Mouse (Mus musculus) layer of hippocampus, adult 9-11 months (tissue): ENCODE results near the gene Zscan18.
"Not testable (repeated sequence)": the region's sequence is repeated elsewhere in the genome, so short reads cannot be mapped to it uniquely, and the experiment has no call there.

Experiments
- DNase-seq: peaks from one replicate; pipeline ENCODE4 v3.0.0; 2022

The Zscan18 gene

DNA sequence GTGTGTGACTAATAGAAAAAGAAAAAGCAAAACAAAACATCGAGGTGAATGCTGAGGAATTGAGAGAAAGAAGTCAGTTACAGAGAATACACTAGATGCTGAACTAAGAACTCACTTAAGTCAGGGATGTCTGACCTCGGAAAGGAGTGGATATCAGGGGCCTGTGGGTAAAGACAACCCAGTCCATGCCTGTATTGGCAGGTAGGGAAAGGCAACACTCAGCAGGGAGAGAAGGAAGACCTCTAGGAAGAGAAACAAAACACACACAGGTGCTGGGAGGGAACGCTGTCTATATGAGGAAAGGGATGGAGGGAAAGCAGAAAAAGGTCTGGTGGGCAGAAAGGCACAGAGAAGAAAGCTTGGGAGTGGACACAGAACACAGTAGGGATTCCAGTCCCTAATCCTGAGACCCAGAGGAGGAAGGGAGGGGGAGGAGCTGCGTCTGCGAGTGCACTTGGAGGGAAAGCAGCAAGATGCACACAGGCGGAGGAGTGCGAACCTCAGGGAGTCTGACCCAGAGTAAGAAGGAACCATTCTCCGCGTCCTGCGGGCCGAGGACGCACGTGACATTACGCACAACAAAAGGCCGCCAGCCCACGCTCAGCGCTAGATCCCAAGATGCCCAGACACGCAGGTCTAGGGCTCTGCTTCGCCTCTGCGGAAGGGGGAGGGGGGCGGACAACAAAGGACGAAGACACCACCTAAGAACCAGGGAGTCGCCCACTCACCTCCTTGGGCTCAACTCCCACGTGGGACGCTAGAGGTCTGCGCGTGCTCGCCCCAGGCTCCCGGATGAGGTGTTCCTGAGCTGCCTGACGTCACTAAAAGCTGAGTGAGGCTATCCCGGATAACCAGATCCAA lies at the start of gene Zscan18:
Zscan18 (minus strand) TSS at position 770 of the 861 bp plus-strand sequence.
- peak; percentile 90 for DNase-seq

DNA sequence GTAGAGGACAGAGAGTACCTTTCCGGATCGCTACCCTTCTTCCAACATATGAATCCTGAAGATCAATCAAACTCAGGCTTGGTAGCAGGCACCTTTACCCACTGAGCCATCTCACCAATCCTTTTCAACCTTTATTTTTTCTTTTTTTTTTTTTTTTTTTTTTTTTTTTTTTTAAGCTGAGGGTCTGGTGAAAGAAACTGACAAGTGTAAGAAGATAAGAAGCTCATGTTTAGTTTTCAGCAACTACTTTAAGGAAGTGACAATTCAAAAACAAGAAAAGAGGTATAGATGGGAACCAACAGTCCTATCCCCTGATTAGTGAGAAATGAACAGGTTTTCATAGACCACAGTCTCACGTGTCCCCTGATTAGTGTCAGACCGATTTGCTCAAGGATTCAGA lies 32.3 kb upstream of the Zscan18 start:
- DNase-seq = no peak

DNA sequence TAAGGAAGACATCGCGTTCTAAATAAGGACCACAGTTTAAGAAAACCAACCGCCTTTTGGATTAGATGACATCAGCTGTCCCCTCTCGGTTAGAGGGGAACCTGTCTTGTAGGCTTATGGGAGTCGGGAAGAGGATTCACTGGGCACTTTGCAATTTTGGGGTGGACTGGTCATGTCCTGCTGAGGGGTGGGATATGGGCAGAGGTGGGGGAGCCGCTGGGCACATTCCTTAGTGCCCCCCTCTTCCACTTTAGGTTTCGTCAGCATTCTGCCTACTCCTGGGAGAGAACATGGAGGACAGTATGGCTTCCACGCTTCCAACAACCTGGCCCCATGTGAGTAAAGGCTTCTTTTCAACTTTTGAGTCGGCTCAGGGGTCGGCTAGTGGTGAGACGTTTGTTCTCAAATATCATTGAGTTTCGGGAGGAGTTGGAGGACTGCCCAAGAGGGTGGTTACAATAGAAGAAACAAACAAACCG lies 31.8 kb upstream of the Zscan18 start:
- peak; percentile 3 for DNase-seq

DNA sequence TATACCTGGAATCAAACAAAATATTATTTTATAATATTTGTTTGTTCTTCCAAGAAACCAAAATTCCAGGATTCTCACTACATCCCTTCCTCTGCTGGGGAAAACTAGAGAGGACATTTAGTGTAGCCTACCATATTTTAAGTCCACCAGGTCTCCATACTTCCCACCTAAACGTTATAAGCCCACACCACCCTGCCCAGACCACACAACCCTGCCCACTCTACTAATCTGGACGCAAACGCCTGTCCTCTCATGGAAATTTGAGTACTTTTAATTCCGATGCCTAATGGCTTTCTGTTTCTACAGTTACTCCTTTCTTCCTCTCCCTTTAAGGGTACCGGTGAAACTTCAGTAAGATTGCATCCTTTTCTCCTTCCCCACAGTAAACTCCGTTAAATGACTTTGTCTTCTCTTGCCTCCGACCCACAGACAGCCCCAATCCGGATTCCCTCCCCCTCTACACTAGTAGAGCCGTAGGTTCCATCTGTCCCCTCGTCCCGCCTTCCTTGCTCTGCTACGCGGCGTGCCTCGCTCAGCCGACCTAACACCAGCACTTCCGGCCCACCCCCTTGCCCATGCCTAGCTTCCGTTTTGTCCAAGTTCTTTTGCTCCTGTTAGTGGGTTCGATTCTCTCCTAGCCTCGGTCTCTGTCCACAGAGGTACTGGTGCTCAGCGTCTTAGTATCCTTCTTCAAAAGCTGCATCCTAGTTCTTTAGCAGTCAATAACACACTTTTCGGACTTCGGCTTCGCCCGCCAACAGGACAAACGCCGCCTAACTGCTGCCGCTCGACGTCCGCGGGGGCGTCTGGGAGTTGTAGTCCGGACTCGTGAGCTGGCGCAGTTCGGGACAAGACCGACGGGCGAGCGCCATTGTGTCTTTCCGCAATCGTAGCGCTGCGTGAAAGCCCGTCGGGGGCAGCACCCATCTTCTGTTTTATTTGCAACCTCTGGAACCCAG lies 31.0 kb upstream of the Zscan18 start, which contains the start of gene Zfp110:
Zfp110 (plus strand) TSS at position 600 of the 959 bp plus-strand sequence.
- DNase-seq = peak; percentile 85

DNA sequence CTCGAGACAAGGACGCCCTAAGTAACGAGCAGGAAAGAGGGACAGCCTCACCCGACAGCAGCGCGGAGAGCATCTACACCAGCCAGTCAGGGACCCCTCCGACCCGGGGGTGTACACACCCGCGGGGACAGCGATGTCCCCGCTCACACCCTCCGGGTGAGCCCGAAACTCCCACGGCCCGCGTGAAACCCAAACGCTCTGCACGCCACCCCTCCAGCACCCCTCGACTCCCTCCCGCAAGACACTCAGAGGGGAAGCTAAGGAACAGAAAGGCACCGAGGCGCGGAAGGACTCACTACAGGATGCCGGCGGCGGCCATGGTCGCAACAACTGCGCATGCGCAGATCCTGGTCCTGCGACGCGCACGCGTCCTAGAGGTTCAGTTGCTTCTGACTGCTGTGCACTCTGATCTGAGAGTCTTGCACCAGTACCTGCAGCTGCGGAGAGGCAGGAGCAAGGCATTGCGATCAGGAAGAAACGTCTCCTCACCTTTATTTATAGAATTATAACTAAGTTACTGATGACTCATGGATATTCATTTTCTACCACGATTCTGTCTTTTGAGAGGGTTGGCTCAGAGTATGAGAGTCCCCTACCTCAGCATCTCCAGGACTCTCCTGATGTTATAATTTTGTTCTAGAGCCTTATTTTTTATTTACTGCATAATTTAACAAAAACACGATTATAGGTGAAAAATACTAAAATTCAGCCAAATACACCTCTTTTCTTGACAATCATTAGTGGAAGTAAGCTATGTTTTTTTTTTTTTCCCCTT lies 15.3 kb upstream of the Zscan18 start, which contains the start of gene Zfp329:
Zfp329 (minus strand) TSS at position 338 of the 775 bp plus-strand sequence.
- peak; percentile 90 for DNase-seq

DNA sequence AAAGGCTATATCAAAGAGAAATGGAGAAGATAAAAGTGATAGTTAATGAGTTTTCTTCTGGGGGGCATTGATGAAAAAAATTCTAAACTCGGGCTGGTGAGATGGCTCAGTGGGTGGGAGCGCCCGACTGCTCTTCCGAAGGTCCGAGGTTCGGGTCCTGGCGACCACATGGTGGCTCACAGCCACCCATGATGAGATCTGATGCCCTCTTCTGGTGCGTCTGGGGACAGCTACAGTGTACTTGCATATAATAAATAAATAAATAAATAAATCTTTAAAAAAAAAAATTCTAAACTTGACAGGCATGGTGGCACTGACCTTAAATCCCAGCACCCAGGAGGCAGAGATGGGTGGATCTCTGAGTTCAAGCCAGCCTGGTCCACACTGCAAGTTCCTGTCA lies 12.1 kb upstream of the Zscan18 start:
- no peak for DNase-seq

DNA sequence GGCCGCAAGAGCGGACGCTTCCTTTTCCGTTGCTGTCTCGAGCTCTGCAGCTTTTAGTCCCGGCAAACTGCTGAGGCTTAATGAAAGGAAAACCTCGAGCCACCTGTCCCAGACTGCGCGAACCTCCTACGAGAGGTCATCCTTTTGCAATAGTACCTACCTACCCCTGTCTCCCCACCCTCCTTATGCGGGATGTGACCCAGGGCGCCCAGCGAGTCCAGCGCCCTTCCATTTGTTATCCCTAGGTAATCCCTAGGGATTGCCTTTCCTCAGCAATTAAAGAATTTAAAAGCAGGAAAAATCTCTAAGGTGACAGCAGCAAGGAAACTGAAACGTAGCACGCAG lies 264 bp upstream of the Zscan18 start:
- no peak for DNase-seq

DNA sequence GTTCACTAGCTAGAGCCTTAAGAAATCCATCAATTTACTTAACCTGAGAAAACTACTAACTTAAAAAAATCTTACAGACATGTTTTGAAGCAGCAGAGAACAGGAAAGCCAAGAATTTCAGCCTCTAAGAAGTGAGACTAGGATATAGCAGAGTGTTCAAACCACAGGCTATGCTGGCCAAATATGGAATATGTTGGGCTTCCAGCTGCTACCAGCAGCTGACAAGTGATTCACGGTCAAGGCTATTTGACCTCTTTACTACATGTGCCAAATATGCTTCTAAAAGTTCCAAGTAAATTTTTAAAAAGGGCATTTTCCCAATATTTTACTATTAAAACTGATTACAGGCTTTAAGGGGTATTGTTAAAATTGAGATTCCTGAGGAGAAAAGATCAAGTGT lies 3.9 kb downstream of the Zscan18 start:
- DNase-seq = no peak

DNA sequence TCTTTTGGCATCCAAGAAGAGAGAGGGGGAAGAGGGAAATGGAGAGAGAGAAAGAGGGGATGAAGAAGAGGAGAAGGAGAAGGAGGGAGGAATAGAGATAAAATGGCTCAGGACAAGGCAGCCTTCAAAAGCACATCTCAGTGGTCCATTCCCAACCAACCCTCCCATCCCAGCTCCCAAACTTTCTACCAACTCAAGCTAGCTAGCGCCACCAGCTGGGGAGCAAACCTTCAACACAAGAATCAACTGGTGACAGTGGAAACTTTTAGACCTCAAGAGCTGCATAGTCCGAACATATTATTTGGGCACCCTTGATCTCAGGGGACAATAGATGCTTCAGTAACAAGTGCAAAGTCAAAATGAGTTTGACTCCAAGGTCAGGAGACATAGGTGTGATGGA lies 5.5 kb downstream of the Zscan18 start:
- DNase-seq = no peak

DNA sequence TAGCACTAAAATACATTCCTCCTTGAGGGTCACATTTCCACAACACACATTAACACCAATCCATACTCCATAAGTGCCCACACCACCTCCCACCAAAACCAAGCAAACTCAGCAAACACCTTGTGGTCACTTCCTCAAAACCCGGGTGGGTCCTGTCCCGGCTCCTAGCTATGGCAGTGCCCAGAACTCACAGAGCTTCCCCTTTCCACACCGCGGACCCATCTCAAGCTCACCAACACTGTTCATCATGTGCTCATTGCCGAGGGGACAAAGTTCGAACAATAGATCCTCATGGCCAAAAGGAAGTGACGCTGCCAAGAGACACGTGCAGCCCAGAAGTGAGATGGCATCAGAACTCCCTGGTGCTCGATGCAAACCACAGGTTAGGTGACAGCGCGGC lies 10.8 kb downstream of the Zscan18 start:
- not testable (repeated sequence) for DNase-seq

DNA sequence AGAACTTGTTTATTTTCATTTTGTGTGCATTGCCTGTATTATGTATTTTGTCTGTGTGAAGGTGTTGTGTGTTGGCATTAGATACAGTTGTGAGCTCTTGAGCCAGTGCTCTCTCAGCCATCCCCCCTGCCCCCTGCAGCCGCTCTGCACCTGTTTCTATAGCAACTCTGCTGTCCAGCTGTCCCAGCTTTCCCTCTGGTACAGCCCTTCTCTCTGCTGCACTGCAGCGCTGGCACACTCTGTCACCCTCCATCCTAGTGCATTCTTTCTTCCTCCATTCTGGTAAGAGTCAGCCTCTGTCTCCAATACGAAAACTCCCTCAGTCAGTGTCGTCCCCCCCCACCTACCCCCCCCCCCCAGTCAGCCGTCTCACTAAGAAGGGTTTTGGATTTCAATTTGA lies 15.4 kb downstream of the Zscan18 start:
- DNase-seq = no peak

DNA sequence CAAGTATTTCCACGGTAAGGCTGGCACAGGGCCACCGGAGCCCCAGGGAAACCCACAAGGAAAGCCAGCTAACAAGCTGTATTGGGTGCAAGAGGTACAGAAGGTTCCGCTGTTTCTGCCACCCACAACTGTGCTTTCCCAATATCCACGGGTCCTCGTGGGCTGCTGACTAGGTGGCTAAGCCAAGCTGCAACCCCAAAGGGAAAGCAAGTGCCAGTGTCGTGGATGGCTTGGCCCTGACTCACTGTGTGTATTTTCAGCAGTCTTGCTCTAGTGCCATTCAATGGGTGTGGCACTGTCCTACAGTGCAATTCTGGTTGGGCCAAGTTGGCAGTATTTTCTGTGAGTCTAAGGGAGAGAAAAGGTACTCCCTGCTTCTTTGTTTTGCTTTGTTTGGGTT lies 16.1 kb downstream of the Zscan18 start:
- DNase-seq = peak; percentile 9

DNA sequence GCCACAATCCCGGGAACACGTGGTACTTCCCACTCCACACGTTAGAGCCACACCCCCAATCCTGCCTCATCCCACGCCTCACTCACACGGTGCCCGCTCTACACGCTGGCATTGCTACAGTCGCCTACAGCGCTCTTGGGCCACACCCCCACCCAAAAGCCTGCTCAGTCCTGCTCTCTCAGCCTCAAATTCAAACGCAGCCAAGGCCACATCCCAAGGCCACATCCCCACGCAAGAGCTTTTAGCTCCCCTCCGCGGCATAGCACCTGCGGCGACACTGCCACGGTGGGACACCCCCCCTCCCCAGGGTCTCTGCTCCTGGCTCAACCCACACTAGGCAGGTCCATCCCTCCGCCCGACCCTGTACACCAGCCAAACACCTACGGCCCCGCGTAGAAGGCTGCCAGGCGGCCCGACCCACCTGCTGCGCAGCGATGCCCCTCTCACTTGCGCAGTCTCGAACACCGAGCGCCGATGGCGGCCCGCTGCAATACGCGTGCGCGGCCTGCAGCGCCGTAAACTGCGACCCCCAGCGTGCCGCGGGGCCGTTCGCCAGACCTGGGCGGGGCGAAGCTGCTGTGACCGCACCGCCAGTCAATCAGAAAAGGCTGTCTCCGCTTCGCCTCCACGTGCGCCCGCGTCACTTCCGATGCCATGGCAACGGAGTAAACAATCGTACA lies 23.1 kb downstream of the Zscan18 start:
- peak; percentile 89 for DNase-seq

DNA sequence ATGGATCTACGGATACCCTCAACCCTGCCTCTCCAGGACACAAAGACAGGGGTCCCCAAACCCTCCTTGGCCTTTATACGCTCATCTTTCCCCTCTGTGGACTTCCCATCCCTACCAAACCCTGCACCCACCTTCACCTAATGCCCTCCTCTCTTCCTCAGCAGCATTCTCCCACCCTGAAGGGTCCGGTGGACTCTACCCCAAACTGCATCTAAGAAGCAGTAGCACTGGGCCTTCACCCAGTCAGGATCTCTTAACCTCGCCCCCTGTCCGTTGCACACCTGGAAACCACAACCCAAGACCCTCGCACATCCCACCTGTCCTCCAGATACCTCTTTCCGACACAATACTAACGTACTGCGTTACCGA lies 23.7 kb downstream of the Zscan18 start:
- no peak for DNase-seq

DNA sequence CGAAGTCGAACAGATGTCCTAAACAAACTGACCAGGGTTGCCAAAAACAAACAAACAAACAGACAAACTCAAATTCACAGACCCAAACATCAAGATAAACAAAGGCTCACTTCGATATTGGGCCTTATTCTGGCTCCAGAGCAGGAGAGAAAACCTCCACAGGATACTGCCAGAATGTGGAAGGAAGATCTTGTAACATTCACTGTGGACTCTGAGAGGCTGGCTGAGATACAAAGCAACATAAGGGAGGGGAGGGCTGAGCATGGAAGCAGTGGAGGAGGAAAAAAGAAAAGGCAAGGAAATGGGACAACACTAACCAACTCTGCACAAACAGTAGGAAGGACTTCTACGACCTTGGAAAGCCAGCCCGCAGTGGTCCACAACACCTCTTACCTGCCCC lies 24.3 kb downstream of the Zscan18 start:
- peak; percentile 21 for DNase-seq

DNA sequence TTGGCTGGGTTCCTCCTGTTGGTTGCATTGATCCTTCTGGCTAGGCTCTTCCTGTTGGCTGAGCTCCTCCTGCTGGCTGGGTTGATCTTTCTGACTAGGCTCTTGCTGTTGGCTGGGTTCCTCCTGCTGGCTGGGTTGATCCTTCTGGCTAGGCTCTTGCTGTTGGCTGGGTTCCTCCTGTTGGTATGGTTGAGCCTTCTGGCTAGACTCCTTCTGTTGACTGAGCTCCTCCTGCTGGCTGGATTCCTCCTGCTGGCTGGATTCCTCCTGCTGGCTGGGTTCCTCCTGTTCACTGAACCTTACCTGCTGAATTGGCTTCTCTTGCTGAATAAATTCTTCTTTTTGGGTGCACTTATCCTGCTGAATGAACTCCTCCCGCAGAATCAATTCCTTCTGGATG lies 28.8 kb downstream of the Zscan18 start:
- DNase-seq = peak; percentile 70

DNA sequence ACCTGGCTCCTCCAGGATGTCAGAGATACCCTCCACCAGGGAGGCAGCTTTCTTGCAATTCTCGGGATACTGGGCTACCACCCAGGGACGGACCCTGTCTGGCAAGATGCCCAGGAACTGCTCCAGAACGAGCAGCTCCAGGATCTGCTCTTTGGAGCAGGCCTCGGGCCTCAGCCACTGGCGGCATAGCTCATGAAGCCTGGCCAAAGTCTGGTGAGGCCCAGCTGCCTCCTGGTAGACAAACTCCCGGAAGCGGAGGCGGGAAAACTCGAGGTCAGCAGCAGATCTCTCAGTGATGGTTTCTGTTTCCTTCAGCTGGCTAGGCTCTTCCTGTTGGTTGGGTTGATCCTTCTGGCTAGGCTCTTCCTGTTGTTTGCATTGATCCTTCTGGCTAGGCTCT lies 29.3 kb downstream of the Zscan18 start:
- peak; percentile 8 for DNase-seq

DNA sequence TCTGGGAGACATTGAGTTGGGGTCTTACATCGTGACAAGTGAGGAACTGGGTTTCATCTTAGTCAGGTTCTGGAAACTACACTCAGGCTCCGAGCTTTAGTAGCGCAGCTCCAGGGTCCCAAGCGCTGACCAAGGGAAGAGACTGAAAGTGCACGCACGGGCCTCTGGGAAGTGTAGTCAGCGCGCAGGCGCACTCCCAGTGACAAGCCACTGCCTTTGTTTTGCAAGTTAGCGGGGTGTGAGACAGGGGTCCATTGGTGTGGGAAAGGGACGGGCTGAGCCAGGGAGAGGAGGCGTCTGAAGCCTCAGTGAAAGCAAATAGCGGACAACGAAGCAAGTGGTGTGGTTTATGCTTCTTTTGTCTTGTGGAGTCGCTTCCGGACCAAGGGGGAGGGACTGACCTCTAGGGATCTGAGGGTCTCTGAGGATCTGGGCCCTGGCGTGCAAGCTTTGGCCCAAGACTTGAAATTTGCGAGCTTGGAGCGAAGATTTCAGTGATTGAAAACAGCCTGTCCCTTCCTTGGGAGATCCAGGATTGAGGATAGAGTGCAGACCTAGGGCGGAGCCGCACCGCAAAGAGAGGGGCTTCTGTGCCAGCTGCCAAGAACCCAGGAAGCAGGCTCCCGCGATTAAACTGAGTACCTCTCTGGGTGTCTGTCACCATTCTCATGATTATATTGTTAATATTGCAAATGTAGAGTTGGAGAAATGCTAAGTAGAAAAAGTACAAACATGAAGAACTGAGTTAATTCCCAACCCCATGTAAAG lies 53.8 kb downstream of the Zscan18 start:
- no peak for DNase-seq

DNA sequence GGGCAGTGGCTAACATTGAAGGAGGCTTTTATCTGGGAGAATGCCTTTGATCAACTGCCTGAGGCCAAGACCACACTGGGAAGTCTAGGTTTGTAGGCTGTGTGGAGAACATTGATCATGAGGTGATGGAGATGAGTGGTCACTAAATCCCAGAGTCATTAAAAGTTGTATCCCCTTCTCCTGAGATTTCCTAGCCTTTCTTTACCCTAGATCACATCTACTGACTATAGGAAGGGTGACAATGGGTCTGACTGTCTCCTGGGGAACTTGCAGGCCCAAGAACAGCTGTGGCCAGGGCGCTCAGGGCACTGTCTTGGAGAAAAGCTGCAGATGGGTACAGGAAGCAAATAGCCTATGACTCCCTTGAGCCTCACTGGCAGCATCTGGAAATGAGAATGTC lies 68.5 kb downstream of the Zscan18 start, which contains the start of gene Vmn2r56:
Vmn2r56 (minus strand) TSS at position 101 of the 400 bp plus-strand sequence.
- no peak for DNase-seq
